Mouse (Mus musculus) CH12.LX (cell line): Measurements from ENCODE around the gene Mmp23. TPM values are rescaled to one million over a fixed set of nuclear protein-coding genes. Genes with fewer than 3 reads are reported as not detected.

Experiments
- DNase-seq: peaks from one replicate; pipeline ENCODE4 v3.0.0-alpha.2; 2013; ENCODE audit errors: extremely low read depth
- H3K27ac ChIP-seq: 2 replicates; pipeline ENCODE4 v1.5.1; 2012; ENCODE audit warnings: low read depth, mild to moderate bottlenecking, control low read depth, moderate library complexity; ENCODE audit not compliant: insufficient read depth
- H3K27me3 ChIP-seq: replicated peaks from 2 replicates; pipeline ENCODE3; 2012; ENCODE audit warnings: inconsistent platforms
- H3K36me3 ChIP-seq, 2 experiments: replicated peaks in 1 of 2; 2 replicates each; pipeline versions ENCODE3 to v1.6.1; 2012; ENCODE audit warnings: inconsistent platforms in 1 of 2, low read length in 1 of 2, mild to moderate bottlenecking in 1 of 2, mixed read lengths in 1 of 2, moderate library complexity in 1 of 2; ENCODE audit not compliant: control insufficient read depth in 1 of 2, insufficient read depth in 1 of 2
- H3K4me1 ChIP-seq, 2 experiments: 2 replicates each; pipeline ENCODE4 v1.6.1; 2012; ENCODE audit warnings: inconsistent platforms in 1 of 2, moderate library complexity in 1 of 2; ENCODE audit not compliant: insufficient read depth in 2 of 2, control insufficient read depth in 1 of 2
- H3K4me2 ChIP-seq: 2 replicates; pipeline ENCODE4 v1.6.1; 2012; ENCODE audit warnings: low read depth, mild to moderate bottlenecking, control low read depth; ENCODE audit not compliant: poor library complexity, insufficient read depth, severe bottlenecking
- H3K4me3 ChIP-seq, 3 experiments: fragments of 150-350 bp in 1 of 3; sonication (generic) in 1 of 3; replicated peaks in 1 of 3; 2 replicates each; pipeline versions ENCODE3 to v1.5.1; 2011 to 2012; ENCODE audit warnings: low read depth in 2 of 3, low read length in 2 of 3, mild to moderate bottlenecking in 2 of 3, moderate library complexity in 2 of 3, control low read depth in 1 of 3, improper control_type of control experiment in 1 of 3, inconsistent platforms in 1 of 3, mixed read lengths in 1 of 3; ENCODE audit not compliant: poor library complexity in 1 of 3
- H3K79me2 ChIP-seq: replicated peaks from 2 replicates; pipeline ENCODE4 v1.6.1; 2012; ENCODE audit warnings: mild to moderate bottlenecking, moderate library complexity; ENCODE audit not compliant: control insufficient read depth, poor library complexity, insufficient read depth, severe bottlenecking; ENCODE audit errors: extremely low read depth
- H3K9ac ChIP-seq: 2 replicates; pipeline ENCODE4 v1.6.1; 2012; ENCODE audit warnings: low read depth, mild to moderate bottlenecking, control low read depth, moderate library complexity; ENCODE audit not compliant: insufficient read depth
- H3K9me3 ChIP-seq: replicated peaks from 2 replicates; pipeline ENCODE3; 2012; ENCODE audit warnings: low read length, inconsistent platforms, mixed read lengths
- BHLHE40 ChIP-seq: IDR thresholded peaks from 2 replicates; pipeline ENCODE4 v1.6.1; 2011; ENCODE audit warnings: mild to moderate bottlenecking, low read depth, low read length, improper control_type of control experiment
- CHD2 ChIP-seq: IDR thresholded peaks from 2 replicates; pipeline ENCODE4 v1.6.1; 2011; ENCODE audit warnings: low read length, improper control_type of control experiment
- CTCF ChIP-seq, 2 experiments: IDR thresholded peaks in 1 of 2; conservative IDR thresholded peaks in 1 of 2; 2 replicates each; pipeline ENCODE4 v1.5.1; 2011 to 2012; ENCODE audit warnings: low read depth in 2 of 2, low read length in 2 of 2, improper control_type of control experiment in 1 of 2, inconsistent platforms in 1 of 2, mild to moderate bottlenecking in 1 of 2, moderate library complexity in 1 of 2
- EP300 ChIP-seq: IDR thresholded peaks from 2 replicates; pipeline ENCODE4 v1.6.1; 2011; ENCODE audit warnings: low read length, improper control_type of control experiment
- HCFC1 ChIP-seq: IDR thresholded peaks from 2 replicates; pipeline ENCODE4 v1.6.1; 2012; ENCODE audit warnings: low read depth, mild to moderate bottlenecking, inconsistent platforms, low read length, improper control_type of control experiment
- IRF4 ChIP-seq: IDR thresholded peaks from 2 replicates; pipeline ENCODE4 v1.6.1; 2014; ENCODE audit warnings: low read depth, mild to moderate bottlenecking, inconsistent platforms, low read length, improper control_type of control experiment
- JUN ChIP-seq: IDR thresholded peaks from 2 replicates; pipeline ENCODE4 v1.6.1; 2011; ENCODE audit warnings: low read depth, mild to moderate bottlenecking, low read length, improper control_type of control experiment, moderate library complexity; ENCODE audit not compliant: insufficient read depth
- MAFK ChIP-seq: IDR thresholded peaks from 2 replicates; pipeline ENCODE4 v1.6.1; 2011; ENCODE audit warnings: low read length, improper control_type of control experiment; ENCODE audit not compliant: insufficient replicate concordance
- MAX ChIP-seq: IDR thresholded peaks from 2 replicates; pipeline ENCODE4 v1.6.1; 2011; ENCODE audit warnings: low read length, improper control_type of control experiment
- MAZ ChIP-seq: IDR thresholded peaks from 2 replicates; pipeline ENCODE4 v1.6.1; 2012; ENCODE audit warnings: low read depth, mild to moderate bottlenecking, inconsistent platforms, low read length, improper control_type of control experiment, moderate library complexity
- MXI1 ChIP-seq: IDR thresholded peaks from 2 replicates; pipeline ENCODE4 v1.6.1; 2011; ENCODE audit warnings: mild to moderate bottlenecking, low read depth, low read length, improper control_type of control experiment
- MYC ChIP-seq: IDR thresholded peaks from 2 replicates; pipeline ENCODE4 v1.6.1; 2011; ENCODE audit warnings: low read depth, mild to moderate bottlenecking, improper control_type of control experiment, low read length
- POLR2AphosphoS2 ChIP-seq: IDR thresholded peaks from 2 replicates; pipeline ENCODE4 v1.6.1; 2011; ENCODE audit warnings: low read depth, low read length, improper control_type of control experiment
- RAD21 ChIP-seq: IDR thresholded peaks from 2 replicates; pipeline ENCODE4 v1.6.1; 2011; ENCODE audit warnings: low read depth, mild to moderate bottlenecking, low read length, improper control_type of control experiment, moderate library complexity
- SMC3 ChIP-seq: IDR thresholded peaks from 2 replicates; pipeline ENCODE4 v1.6.1; 2011; ENCODE audit warnings: low read depth, low read length, improper control_type of control experiment
- USF1 ChIP-seq: IDR thresholded peaks from 2 replicates; pipeline ENCODE4 v1.6.1; 2014; ENCODE audit warnings: low read depth, mild to moderate bottlenecking, inconsistent platforms, low read length, improper control_type of control experiment
- ZC3H11A ChIP-seq: IDR thresholded peaks from 2 replicates; pipeline ENCODE4 v1.6.1; 2012; ENCODE audit warnings: low read depth, mild to moderate bottlenecking, inconsistent platforms, low read length, improper control_type of control experiment
- ZMIZ1 ChIP-seq: IDR thresholded peaks from 2 replicates; pipeline ENCODE4 v1.6.1; 2012; ENCODE audit warnings: low read depth, mild to moderate bottlenecking, inconsistent platforms, low read length, improper control_type of control experiment
- ZNF384 ChIP-seq: IDR thresholded peaks from 2 replicates; pipeline ENCODE4 v1.6.1; 2012; ENCODE audit warnings: low read depth, low read length, improper control_type of control experiment, inconsistent platforms
- dilution Hi-C: fragments of 300-500 bp; cut with MboI; formaldehyde crosslinking; loops from 2 replicates; pipeline ENCODE4 v1.14.3; 2020; ENCODE audit warnings: low sequenced_read_pairs; ENCODE audit not compliant: extremely low pct_unique_long_range_greater_than_20kb, extremely low pct_ligation_motif_present
- in situ Hi-C: fragments of 300-500 bp; cut with MboI; formaldehyde crosslinking; loops from 3 replicates; pipeline ENCODE4 v1.14.3; 2019; ENCODE audit warnings: low sequenced_read_pairs, low pct_ligation_motif_present, low pct_unique_long_range_greater_than_20kb, mixed read lengths
- polyA plus RNA-seq: library from polyadenylated mRNA; unstranded; fragments of >175 nt; gene quantifications from 2 replicates; pipeline ENCODE4 v1.2.1, GENCODE M21; 2012; ENCODE audit warnings: low read depth; ENCODE audit not compliant: insufficient read length
- total RNA-seq, 2 experiments: library from RNA; depleted of rRNA; stranded (reverse); fragments of 300-350 nt in 1 of 2; fragments of >200 nt in 1 of 2; gene quantifications; 2 replicates each; pipeline ENCODE4 v1.2.3; 2012 to 2014

Gene Mmp23
- total and polyA plus RNA-seq, 3 experiments: 1.1 to 7.9 (median 2.0) TPM

- no peak overlapping the region for H3K4me3 ChIP-seq
- no peaks in the 10 kb centered on the region for H3K9me3 ChIP-seq
- no peak overlapping the region for H3K27ac ChIP-seq
- peaks cover 50 to 81% of the 10 kb centered on the region in 2 experiments for H3K36me3 ChIP-seq
- dilution Hi-C loops (no loop called here), in situ Hi-C loops (no loop called here)
- DNase-seq: no peak
- no peak overlapping the region for H3K9ac ChIP-seq
- no peaks in the 10 kb centered on the region; the same call in 1 of the 2 replicates for H3K79me2 ChIP-seq
- no peak for TF ChIP-seq USF1
- no peak for TF ChIP-seq BHLHE40
- no peak for TF ChIP-seq ZMIZ1
- no peak for TF ChIP-seq JUN
- TF ChIP-seq POLR2AphosphoS2: no peak
- TF ChIP-seq MAX: no peak
- no peak for TF ChIP-seq MXI1
- no peak for TF ChIP-seq MAFK
- no peak for TF ChIP-seq RAD21
- TF ChIP-seq MAZ: no peak
- no peak for TF ChIP-seq ZNF384
- no peak for TF ChIP-seq MYC
- no peaks in the 10 kb centered on the region for H3K27me3 ChIP-seq
- H3K4me1 ChIP-seq: peaks cover 0 to 22% of the 10 kb centered on the region in 2 experiments; a peak in 2 of 4 replicates
- no peak overlapping the region for H3K4me2 ChIP-seq
These were observed 41.3 kb downstream of the Mmp23 start for GRCm38 (mm10) chr4:155611860-155612259.

- H3K9ac ChIP-seq: no peak overlapping the region
- H3K4me2 ChIP-seq: no peak overlapping the region
- DNase-seq: no peak
- H3K27ac ChIP-seq: no peak overlapping the region
- peaks cover 23% of the 10 kb centered on the region for H3K79me2 ChIP-seq
- dilution Hi-C loops (no loop called here), in situ Hi-C loops (no loop called here)
- H3K4me3 ChIP-seq: no peak overlapping the region
- TF ChIP-seq JUN (no peak), CHD2 (no peak), SMC3 (no peak), HCFC1 (no peak), EP300 (no peak), RAD21 (no peak), CTCF (conservative IDR thresholded peaks at IDR 0.05 in 1 of 2, IDR thresholded peaks at IDR 0.05 in 1 of 2; ENCODE audit: low read depth in 2 of 2, low read length in 2 of 2) (no peak), ZMIZ1 (no peak), ZC3H11A (no peak), IRF4 (no peak)
- no peaks in the 10 kb centered on the region for H3K27me3 ChIP-seq
- H3K36me3 ChIP-seq: peaks cover 15 to 72% of the 10 kb centered on the region in 2 experiments
- peaks cover 0 to 48% of the 10 kb centered on the region in 2 experiments; a peak in 2 of 4 replicates for H3K4me1 ChIP-seq
- no peaks in the 10 kb centered on the region for H3K9me3 ChIP-seq
These were observed 46.4 kb downstream of the Mmp23 start for GRCm38 (mm10) chr4:155606825-155607224.
